Mouse (Mus musculus) Patski (cell line): Measurements from ENCODE around the gene Foxred2. TPM values are rescaled to one million over a fixed set of nuclear protein-coding genes. Genes with fewer than 3 reads are reported as not detected.
A peak's percentile ranks its signal among the peaks of the same experiment; 100 is the strongest.

ENCODE experiments used
- ATAC-seq: fragments of 100-300 bp; one replicate; pipeline ENCODE4 v1.8.0; 2021
- CTCF ChIA-PET: fragments of 350-600 bp; sonication (Branson Sonifier 250); formaldehyde crosslinking; loops from one replicate; lab custom pipeline; 2022; ENCODE audit warnings: inconsistent platforms; lab: Charles Lee
- POLR2A ChIA-PET: fragments of 350-600 bp; sonication (Branson Sonifier 250); formaldehyde crosslinking; loops from one replicate; lab custom pipeline; 2022; ENCODE audit warnings: antibody characterized with exemption, inconsistent platforms; lab: Charles Lee
- DNase-seq: peaks from one replicate; pipeline ENCODE4 v3.0.0-alpha.2; 2011; ENCODE audit warnings: low read depth, low spot score
- H3K27me3 ChIP-seq: fragments of 371-371 bp; one replicate; pipeline ENCODE4 v1.5.1; 2021
- CTCF ChIP-seq: fragments of 100-300 bp; IDR thresholded peaks from one replicate; pipeline ENCODE4 v1.5.1; 2021
- in situ Hi-C: fragments of 300-500 bp; cut with MboI; formaldehyde crosslinking; loops from 3 replicates; pipeline ENCODE4 v1.11.1; 2018; ENCODE audit warnings: low pct_unique_long_range_greater_than_20kb, mixed read lengths
- polyA plus RNA-seq: library from polyadenylated mRNA; unstranded; gene quantifications from one replicate; pipeline ENCODE4 v1.2.3, GENCODE M21; 2021

Foxred2 gene
- polyA plus RNA-seq = 16.1 TPM

- no peaks in the 10 kb centered on the region for H3K27me3 ChIP-seq
- DNase-seq (no peak), ATAC-seq (no peak)
- ChIA-PET POLR2A (interaction anchor here (0.6 to 3.6 kb wide), 4 partner anchors 11 to 127 kb away, joined by 3 to 24 read pairs (median 6); partner anchors contain the start of gene Eif3d), CTCF (interaction anchor here (0.6 to 2.8 kb wide), 3 partner anchors 11 to 22 kb away, joined by 3 to 11 read pairs (median 4); partner anchors contain the start of gene Eif3d)
- TF ChIP-seq CTCF = no peak
- in situ Hi-C loops = no loop called here
Observed at GRCm38 (mm10) chr15:77956404-77956901, at the start of gene Foxred2. TSS of gene Foxred2 (minus strand) at chr15:77956722.

GRCm38 (mm10) chr15:78003929-78004328 is 47.4 kb upstream of the Foxred2 start:
- ChIA-PET CTCF (no interaction called here), POLR2A (no interaction called here)
- in situ Hi-C loops = loop anchor here (25.0 kb wide), 1 partner anchor 417 kb away; the partner anchor contains the start of genes Apol10b and Gm36245
- ATAC-seq (no peak), DNase-seq (no peak)
- H3K27me3 ChIP-seq = peaks cover 54% of the 10 kb centered on the region
- no peak for TF ChIP-seq CTCF

- no peak for ATAC-seq
- in situ Hi-C loops = loop anchor here (25.0 kb wide), 1 partner anchor 414 kb away; the partner anchor contains the start of genes Apol10b and Gm36245
- DNase-seq = no peak
- H3K27me3 ChIP-seq = peaks cover 61% of the 10 kb centered on the region
- ChIA-PET POLR2A (no interaction called here), CTCF (no interaction called here)
- no peak for TF ChIP-seq CTCF
Observed at GRCm38 (mm10) chr15:78001400-78001799, 44.9 kb upstream of the Foxred2 start.

- CTCF ChIA-PET = no interaction called here
- H3K27me3 ChIP-seq = peaks cover 51% of the 10 kb centered on the region
- in situ Hi-C loops = loop anchor here (25.0 kb wide), 2 partner anchors 374 to 576 kb away; partner anchors contain the start of gene Apol9a
- ATAC-seq (no peak), DNase-seq (no peak)
- POLR2A ChIA-PET = interaction anchor here (0.6 kb wide), 1 partner anchor 802 kb away, joined by 3 read pairs; no protein-coding TSS in a partner anchor
- no peak for TF ChIP-seq CTCF
Observed at GRCm38 (mm10) chr15:77988541-77988940, 32.0 kb upstream of the Foxred2 start.

- in situ Hi-C loops = loop anchor here (25.0 kb wide), 2 partner anchors 379 to 571 kb away; partner anchors contain the start of gene Apol9a
- DNase-seq (no peak), ATAC-seq (no peak)
- ChIA-PET CTCF (interaction anchor here (2.3 kb wide), 1 partner anchor 12 kb away, joined by 10 read pairs; no protein-coding TSS in a partner anchor), POLR2A (no interaction called here)
- TF ChIP-seq CTCF = no peak
- peaks cover 55% of the 10 kb centered on the region for H3K27me3 ChIP-seq
Observed at GRCm38 (mm10) chr15:77983391-77983790, 26.9 kb upstream of the Foxred2 start.

GRCm38 (mm10) chr15:77982195-77982939 is 25.8 kb upstream of the Foxred2 start:
- in situ Hi-C loops = loop anchor here (25.0 kb wide), 2 partner anchors 380 to 570 kb away; partner anchors contain the start of gene Apol9a
- POLR2A ChIA-PET = interaction anchor here (1.1 to 1.5 kb wide), 2 partner anchors 12 to 15 kb away, joined by 3 to 8 read pairs; partner anchors contain the start of gene Eif3d
- CTCF ChIA-PET = interaction anchor here (1.3 to 2.3 kb wide), 3 partner anchors 11 to 257 kb away, joined by 3 to 10 read pairs (median 5); no protein-coding TSS in a partner anchor
- DNase-seq (no peak), ATAC-seq (no peak)
- peaks cover 53% of the 10 kb centered on the region for H3K27me3 ChIP-seq
- peak; percentile 90 for TF ChIP-seq CTCF

- ChIA-PET POLR2A (interaction anchor here (1.1 to 1.5 kb wide), 2 partner anchors 11 to 16 kb away, joined by 3 to 8 read pairs; partner anchors contain the start of gene Eif3d), CTCF (interaction anchor here (1.3 to 2.3 kb wide), 3 partner anchors 10 to 258 kb away, joined by 3 to 10 read pairs (median 5); no protein-coding TSS in a partner anchor)
- TF ChIP-seq CTCF = no peak
- DNase-seq (no peak), ATAC-seq (no peak)
- H3K27me3 ChIP-seq = peaks cover 50% of the 10 kb centered on the region
- in situ Hi-C loops = loop anchor here (25.0 kb wide), 2 partner anchors 381 to 569 kb away; partner anchors contain the start of gene Apol9a
Observed at GRCm38 (mm10) chr15:77981181-77981680, 24.7 kb upstream of the Foxred2 start.

- in situ Hi-C loops = loop anchor here (25.0 kb wide), 2 partner anchors 383 to 567 kb away; partner anchors contain the start of gene Apol9a
- H3K27me3 ChIP-seq = peaks cover 44% of the 10 kb centered on the region
- ChIA-PET CTCF (no interaction called here), POLR2A (no interaction called here)
- DNase-seq = no peak
- no peak for TF ChIP-seq CTCF
- ATAC-seq = no peak
Observed at GRCm38 (mm10) chr15:77979427-77979865, 22.9 kb upstream of the Foxred2 start.

- ChIA-PET CTCF (interaction anchor here (1.1 kb wide), 1 partner anchor 44 kb away, joined by 3 read pairs; no protein-coding TSS in a partner anchor), POLR2A (interaction anchor here (0.6 kb wide), 1 partner anchor 362 kb away, joined by 5 read pairs; no protein-coding TSS in a partner anchor)
- DNase-seq (no peak), ATAC-seq (no peak)
- H3K27me3 ChIP-seq = peaks cover 39% of the 10 kb centered on the region
- in situ Hi-C loops = loop anchor here (25.0 kb wide), 2 partner anchors 385 to 565 kb away; partner anchors contain the start of gene Apol9a
- no peak for TF ChIP-seq CTCF
Observed at GRCm38 (mm10) chr15:77977663-77978062, 21.1 kb upstream of the Foxred2 start.
